Mouse (Mus musculus) ES-Bruce4 (cell line): ENCODE data around the gene Pum1. TPM values are rescaled to one million over a fixed set of nuclear protein-coding genes. Genes with fewer than 3 reads are reported as not detected.
"Not testable (repeated sequence)": the region's sequence is repeated elsewhere in the genome, so short reads cannot be mapped to it uniquely, and the experiment has no call there.

ENCODE experiments used
- H3K27ac ChIP-seq: 2 replicates; pipeline ENCODE4 v1.5.1; 2012; ENCODE audit warnings: low read length, inconsistent platforms; ENCODE audit not compliant: insufficient read depth
- H3K27me3 ChIP-seq: 2 replicates; pipeline ENCODE4 v1.6.1; 2012; ENCODE audit warnings: mild to moderate bottlenecking, low read length, inconsistent platforms; ENCODE audit not compliant: control insufficient read depth, poor library complexity, insufficient read depth, severe bottlenecking
- H3K36me3 ChIP-seq: 2 replicates; pipeline ENCODE4 v1.6.1; 2012; ENCODE audit warnings: inconsistent platforms, mild to moderate bottlenecking, low read length, moderate library complexity; ENCODE audit not compliant: control insufficient read depth, poor library complexity, insufficient read depth, severe bottlenecking
- H3K4me1 ChIP-seq: one replicate; pipeline ENCODE4 v1.8.1; 2011; ENCODE audit warnings: low read length; ENCODE audit not compliant: control insufficient read depth, insufficient read depth
- H3K4me3 ChIP-seq: 2 replicates; pipeline ENCODE4 v1.5.1; 2011; ENCODE audit warnings: low read depth, mild to moderate bottlenecking, low read length
- H3K9ac ChIP-seq: 2 replicates; pipeline ENCODE4 v1.6.1; 2012; ENCODE audit warnings: low read depth, mild to moderate bottlenecking, inconsistent platforms; ENCODE audit not compliant: poor library complexity, severe bottlenecking
- H3K9me3 ChIP-seq: replicated peaks from 2 replicates; pipeline ENCODE4 v1.6.1; 2012; ENCODE audit warnings: mild to moderate bottlenecking, low read length, inconsistent platforms; ENCODE audit not compliant: control insufficient read depth, poor library complexity, insufficient read depth, severe bottlenecking
- CTCF ChIP-seq: IDR thresholded peaks from one replicate; pipeline ENCODE4 v1.8.1; 2011; ENCODE audit warnings: low read depth, low read length
- EP300 ChIP-seq: IDR thresholded peaks from 2 replicates; pipeline ENCODE4 v1.6.1; 2011; ENCODE audit warnings: low read depth, low read length; ENCODE audit not compliant: insufficient read depth
- POLR2A ChIP-seq: IDR thresholded peaks from one replicate; pipeline ENCODE4 v1.8.1; 2011; ENCODE audit warnings: low read length; ENCODE audit not compliant: insufficient read depth
- polyA plus RNA-seq: library from polyadenylated mRNA; stranded (reverse); fragments of >200 nt; gene quantifications from 2 replicates; pipeline ENCODE4 v1.2.4, GENCODE M21; 2011; ENCODE audit warnings: low read depth; ENCODE audit not compliant: missing spikeins, insufficient read depth, insufficient read length

Pum1 gene
- 111 and 125 TPM in 2 replicates for polyA plus RNA-seq

DNA sequence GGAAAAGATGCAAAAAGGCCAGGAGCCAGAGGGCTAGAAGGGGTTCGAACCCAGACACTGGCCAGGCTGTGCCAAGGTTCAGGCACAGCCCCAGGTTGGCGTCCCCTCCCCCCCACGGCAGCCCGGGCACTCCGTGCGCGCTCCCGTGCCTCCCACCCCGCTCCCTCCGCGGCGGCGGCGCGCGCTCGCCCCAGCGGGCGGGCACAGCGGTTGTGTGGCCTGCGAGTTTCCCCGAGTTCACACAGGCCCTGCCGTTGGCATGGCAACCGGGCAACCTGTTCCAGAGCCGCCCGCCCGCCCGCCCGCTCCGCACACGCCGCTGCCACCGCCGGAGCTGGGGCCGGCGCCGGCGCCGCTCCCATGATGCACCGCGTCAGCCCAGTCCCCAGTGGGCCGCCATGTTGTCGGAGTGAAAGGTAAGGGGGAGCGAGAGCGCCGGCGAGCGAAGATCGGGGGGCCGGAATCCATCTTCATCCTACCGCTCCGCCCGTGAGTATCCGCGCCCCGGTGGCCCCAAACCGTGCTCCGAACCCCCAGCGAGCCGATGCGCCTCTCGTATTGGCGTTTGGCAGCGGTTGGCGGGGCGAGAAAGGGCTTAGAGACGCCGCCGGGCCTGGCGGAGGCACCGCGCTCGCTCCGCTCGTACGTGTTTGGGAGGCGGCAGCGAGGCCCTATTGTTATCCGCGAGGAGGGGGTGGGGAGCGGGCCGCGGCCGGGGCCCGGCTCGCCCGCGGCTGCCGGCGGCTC lies at the start of gene Pum1:
Gene Pum1 (plus strand): TSS at position 343 of the 747 bp plus-strand sequence.
- Histone ChIP-seq H3K9me3 (no peaks in the 10 kb centered on the region), H3K27ac (peak within 1 kb of the TSS; percentile 82), H3K9ac (peak within 1 kb of the TSS; percentile 97), H3K27me3 (no peaks in the 10 kb centered on the region), H3K4me1 (no peaks in the 10 kb centered on the region), H3K4me3 (peak within 1 kb of the TSS; percentile 100), H3K36me3 (peaks cover 13% of the 10 kb centered on the region)
- TF ChIP-seq EP300 (no peak), POLR2A (no peak), CTCF (no peak)

DNA sequence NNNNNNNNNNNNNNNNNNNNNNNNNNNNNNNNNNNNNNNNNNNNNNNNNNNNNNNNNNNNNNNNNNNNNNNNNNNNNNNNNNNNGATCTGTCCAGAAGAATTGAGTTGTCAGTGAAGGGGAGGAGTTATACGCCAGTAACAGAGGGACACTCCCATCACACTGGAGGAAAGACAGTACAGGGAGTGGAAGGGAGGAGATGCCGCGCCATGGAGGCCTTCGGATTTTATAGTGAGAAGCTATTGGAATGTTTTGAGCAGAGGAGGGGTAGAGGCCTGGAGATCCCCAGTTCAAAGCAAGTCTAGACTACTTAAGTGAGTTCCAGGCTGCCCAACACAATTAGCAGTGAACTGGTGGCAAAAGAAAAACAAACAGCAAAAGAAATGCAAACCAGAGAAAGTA lies 33.7 kb upstream of the Pum1 start:
- TF ChIP-seq CTCF (no peak), EP300 (peak; percentile 28; the same call in 1 of the 2 replicates), POLR2A (peak; percentile 52)
- Histone ChIP-seq H3K9me3 (no peaks in the 10 kb centered on the region), H3K27ac (peak overlapping the region; percentile 100), H3K9ac (peak overlapping the region; percentile 93), H3K4me1 (peaks cover 2% of the 10 kb centered on the region), H3K4me3 (peak overlapping the region; percentile 85), H3K27me3 (no peaks in the 10 kb centered on the region), H3K36me3 (no peaks in the 10 kb centered on the region)

GRCm38 (mm10) chr4:130630232-130630847 lies 32.8 kb upstream of the Pum1 start:
- Histone ChIP-seq H3K27me3 (no peaks in the 10 kb centered on the region), H3K27ac (peak overlapping the region; percentile 98), H3K36me3 (no peaks in the 10 kb centered on the region), H3K4me1 (peaks cover 2% of the 10 kb centered on the region), H3K9ac (peak overlapping the region; percentile 93; the same call in 1 of the 2 replicates), H3K4me3 (no peak overlapping the region), H3K9me3 (no peaks in the 10 kb centered on the region)
- TF ChIP-seq POLR2A (no peak), EP300 (peak; percentile 79)

GRCm38 (mm10) chr4:130635076-130635475 lies 28.0 kb upstream of the Pum1 start:
- peak overlapping the region; percentile 51 for H3K4me3 ChIP-seq
- H3K4me1 ChIP-seq, H3K36me3 ChIP-seq, H3K27me3 ChIP-seq, H3K9ac ChIP-seq, H3K9me3 ChIP-seq: not testable (repeated sequence)
- peak overlapping the region; percentile 80 for H3K27ac ChIP-seq
- TF ChIP-seq POLR2A = peak; percentile 43

DNA sequence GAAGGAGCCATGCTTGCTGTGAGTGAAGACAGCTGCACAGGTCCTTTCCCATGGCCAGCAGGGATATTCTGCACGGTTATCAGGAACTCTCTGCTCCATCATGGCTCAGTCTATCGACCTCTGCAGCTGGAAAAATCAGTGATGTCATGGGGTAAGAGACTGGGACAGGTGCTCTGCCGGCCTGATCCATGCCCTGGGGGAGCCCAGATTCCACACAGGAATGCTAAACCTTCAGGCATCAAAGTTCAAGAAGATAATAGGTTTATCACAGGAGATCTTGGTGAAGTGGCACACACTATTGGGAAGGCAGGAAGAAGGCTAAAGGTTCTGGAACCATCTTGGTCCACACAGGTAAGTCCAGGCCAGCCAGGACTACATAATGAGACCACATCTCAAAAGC lies 26.4 kb upstream of the Pum1 start:
- Histone ChIP-seq H3K9ac (no peak overlapping the region), H3K9me3 (no peaks in the 10 kb centered on the region), H3K36me3 (no peaks in the 10 kb centered on the region), H3K27me3 (no peaks in the 10 kb centered on the region), H3K4me3 (no peak overlapping the region), H3K27ac (peak overlapping the region; percentile 53), H3K4me1 (peaks cover 2% of the 10 kb centered on the region)
- TF ChIP-seq EP300 (no peak), POLR2A (no peak), CTCF (no peak)
